Mouse (Mus musculus) heart, adult 18-20 months (tissue): ENCODE measurements at regions not wholly inside any gene's neighbourhood (a gene's known extent, or its start where the extent isn't known, plus 50 kb on each side); places are given as distances from the start of the nearest gene placed in this dataset.
A peak's percentile ranks its signal among the peaks of the same experiment; 100 is the strongest.
"Not testable (repeated sequence)": the region's sequence is repeated elsewhere in the genome, so short reads cannot be mapped to it uniquely, and the experiment has no call there.

Experiments used
- DNase-seq, 2 experiments: peaks; one replicate each; pipeline ENCODE4 v3.0.0; 2021 to 2022; ENCODE audit warnings: mixed read lengths in 1 of 2

DNA sequence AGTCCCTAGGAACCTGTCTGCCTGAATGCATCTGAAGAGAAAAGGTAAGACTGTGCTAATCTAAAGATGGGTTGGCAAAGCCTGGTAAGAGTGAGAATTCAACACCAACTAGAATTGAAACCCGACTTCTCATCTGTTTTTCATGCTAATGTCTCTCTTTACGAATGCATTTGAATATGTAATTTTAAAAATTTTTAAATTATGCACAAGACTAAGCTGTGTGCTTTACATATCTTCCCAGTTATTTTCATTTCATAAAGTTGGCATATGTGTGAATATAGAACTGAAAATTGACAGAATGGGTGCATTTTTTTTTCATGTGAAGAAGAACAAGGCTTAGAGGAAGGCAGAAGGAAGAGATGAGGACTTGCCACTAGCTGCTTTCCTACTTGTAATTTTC, 267.2 kb upstream of the Ube2e3 start:
- DNase-seq: no peak

DNA sequence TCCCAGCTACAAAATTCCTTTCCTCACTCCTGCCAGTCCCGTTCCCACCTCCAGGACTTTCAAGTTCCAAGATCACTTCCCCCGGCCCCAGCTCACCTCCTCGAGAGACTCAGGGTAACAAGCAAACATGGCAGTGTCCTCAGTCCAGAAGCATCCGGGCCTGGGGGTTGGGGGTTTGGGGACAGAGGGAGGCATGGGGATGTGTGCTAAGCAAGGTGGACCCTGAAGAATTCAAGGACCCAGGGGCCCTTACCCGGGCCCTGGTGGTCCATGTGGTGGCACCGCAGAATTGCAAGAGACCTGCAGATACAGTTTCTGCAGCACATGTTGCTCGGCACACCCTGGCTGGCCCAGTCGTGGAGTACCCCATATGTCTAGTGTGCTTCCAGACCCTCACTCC, 269.9 kb upstream of the Ube2e3 start:
- DNase-seq: no peak

DNA sequence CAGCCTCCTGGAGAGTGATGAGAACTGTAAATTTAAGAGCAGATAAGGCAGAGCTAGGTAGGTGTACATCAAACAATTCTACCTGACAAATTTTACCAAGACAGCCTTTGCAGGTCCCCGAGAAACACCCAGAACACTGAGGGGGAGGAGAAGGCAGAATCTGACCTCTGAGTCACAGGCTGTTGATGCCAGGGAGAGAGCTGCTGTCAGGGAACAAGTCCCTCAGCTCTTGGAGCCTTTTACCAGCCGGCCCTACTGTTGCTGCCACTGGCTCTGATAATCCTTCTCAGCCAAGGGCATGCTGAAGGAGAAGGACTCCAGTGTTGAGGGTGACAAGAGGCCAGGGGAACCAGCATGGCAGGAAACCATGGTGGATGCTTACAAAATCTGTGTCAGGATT, 271.7 kb upstream of the Ube2e3 start:
- peak in 1 of 2 experiments; percentile 2 for DNase-seq

DNA sequence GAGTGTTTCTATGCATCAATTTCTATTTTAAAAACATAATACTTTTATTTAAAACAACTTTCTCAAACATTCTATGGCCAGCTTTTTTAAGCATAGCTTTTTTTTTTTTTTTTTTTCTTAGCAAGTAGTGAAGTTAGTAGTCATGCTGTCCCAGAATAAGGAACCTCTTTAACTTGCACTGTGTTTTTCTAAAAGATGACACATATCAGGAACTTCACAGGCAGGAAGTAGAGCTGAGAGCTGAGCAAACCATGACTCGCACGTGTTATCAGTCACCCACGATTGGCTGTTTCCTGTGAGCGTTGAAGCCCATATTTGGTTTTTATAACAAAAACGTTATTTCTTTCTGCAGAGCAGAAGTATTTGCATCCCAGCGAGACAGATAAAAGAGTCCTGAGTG, 287.9 kb upstream of the Ube2e3 start:
- no peak for DNase-seq

DNA sequence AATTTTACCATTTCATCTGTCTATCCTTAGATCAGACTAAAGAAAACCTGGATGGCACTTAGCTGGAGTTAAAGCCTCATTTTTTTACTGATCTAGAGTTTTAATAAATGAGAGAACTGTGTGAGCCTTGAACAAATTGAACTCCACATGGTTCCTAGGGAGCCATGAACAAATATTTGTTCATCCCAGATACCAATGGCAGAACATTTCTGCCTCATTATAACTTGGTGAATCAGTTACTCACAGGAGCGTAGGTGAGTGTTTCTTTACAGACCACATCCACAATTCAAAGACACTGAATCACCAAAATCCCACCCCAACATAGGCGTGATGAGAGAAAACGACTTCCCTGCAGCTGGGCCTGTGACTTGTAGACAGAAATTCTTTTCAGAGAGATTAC, 295.4 kb upstream of the Ube2e3 start:
- no peak for DNase-seq

DNA sequence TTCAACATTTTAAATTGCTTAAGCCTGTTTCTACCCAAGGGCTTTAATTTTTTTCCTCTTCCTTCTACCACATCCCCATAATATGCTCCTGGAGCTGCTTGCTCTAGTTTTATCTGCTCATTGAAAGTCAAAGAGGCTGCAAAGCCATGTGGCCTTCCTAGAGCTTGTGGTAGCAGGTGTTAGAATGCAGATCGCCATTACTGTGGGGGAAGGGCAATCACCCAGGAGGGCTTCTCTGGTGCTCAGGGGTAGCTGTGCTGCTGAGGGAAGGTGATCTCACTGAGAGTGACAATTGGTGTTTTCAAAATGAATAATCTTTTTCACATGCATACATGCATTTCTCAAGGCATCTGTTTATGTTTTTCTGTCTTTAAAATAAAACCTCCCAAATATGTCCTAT, 309.8 kb upstream of the Ube2e3 start:
- DNase-seq: no peak

DNA sequence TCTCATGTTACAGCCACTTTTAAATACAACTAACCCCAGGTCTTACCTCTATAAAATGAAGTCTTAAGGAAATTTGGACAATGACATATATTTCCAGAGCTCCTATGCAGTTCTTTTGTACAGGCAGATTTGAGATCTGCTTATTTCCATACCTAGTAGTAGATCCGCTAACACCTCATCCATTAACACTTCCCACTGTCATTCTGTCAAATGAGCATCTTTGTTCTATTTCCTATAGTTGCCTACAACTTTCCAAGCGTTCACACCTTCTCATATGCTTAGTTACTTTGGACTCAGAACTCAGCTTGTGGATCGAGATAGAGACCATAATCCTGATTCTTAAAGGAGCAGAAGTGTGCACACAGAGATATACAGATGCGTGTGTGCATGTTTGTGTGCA, 316.8 kb upstream of the Ube2e3 start:
- no peak for DNase-seq

DNA sequence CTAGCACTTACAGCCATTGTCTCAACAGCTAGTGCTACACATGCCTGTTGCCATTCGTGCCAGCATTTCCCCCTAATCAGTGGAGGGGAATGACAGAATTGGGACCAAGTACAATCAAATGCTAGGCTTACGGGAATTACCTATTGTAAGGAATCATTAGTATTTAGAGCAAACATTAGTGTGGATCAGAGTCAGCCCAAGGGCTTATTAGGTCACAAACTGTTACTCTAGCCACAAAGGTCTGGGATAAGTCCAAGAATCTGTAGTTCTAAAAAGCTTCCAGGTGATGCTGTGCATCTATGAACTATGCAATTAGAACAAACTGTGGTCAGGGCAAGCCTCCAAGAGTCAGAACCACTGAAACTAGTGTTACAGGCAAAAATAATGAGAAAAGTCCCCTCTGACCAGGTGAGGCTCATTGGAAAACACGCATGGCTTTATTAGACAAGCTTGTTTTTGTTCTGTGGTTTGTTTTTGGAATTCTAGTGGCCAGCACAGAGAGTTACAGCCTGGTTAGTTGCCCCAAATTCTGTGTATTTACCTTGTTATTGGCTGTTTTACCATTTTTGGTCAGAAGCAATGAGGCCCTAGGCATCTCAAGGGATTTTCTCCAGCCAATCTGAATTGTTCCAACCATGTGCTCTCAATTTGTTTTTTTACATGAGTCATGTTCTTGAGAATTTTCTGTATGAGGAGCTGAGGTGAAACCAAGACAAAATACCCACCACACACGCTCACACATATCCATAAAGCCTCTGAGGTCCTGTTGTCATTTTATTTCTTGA, 319.0 kb upstream of the Ube2e3 start:
- DNase-seq: no peak

DNA sequence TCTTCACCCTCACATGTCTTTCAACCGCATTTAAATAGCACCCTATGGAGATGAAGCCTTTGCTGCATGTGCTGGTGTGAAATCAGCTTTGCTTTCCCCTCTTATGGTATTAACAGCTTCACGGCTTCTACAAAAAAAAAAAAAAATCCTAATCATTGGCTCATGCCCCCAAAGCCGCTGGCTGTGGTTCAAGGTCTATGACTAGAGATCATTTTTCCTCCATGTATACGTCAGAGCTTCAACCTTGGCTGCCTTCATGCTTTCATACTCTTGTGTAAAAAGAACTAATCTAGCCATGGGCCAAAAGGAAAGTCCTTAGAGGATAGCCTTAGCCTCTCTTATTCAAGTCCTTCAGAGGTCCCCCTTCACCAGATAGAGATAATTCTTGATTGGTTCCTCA, 320.6 kb upstream of the Ube2e3 start:
- no peak for DNase-seq

DNA sequence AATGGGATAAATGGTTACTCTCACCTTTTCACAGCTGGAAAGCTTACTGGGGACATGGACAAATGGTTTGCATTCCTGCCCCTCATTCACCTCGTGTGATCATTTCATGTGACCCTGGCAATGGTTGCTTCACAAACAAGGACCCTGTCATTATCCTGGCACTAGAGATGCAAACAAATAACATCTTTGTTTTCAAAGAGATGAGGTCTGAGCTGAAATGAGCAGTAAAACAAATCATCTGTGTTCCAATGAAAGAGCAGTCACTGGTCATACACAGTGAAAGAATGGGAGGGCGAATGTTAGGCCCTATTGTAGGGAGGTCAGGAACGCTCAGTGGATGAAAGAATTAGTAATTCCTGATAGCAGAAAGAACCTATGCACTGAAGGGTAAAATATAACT, 327.5 kb upstream of the Ube2e3 start:
- no peak for DNase-seq

DNA sequence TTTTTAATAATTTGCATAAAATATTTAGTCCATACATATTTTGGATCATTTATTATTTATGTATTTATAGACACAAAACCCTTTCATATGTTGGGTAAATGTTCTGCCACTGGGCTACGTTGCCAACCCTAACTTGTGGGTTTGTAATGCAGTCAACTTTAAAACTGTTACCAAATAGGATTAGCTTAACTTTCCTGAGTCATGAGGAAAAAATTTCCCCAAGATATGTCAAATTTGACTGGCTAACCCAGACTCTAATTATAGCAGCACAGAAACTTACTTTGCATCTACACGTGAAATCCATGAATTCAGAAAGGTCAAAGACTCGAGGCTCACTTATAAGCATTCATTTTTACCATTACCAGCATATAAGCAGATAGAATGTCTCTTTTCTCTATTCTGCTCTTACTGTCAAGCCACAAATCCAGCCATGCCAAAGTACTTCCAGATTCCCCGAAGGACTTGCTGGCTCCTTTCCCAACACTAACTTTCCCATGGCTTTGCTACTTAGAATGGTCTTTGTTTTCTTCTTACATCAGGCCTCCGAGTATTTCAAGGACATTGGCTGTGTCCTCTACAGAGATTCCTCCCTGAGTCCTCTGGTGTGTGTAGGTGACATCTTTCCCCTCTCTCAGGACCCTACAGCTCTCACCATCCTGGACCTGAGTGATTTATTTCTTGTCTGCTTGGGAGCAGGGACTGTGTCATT, 328.2 kb upstream of the Ube2e3 start:
- DNase-seq: peak; percentile 21 to 49

DNA sequence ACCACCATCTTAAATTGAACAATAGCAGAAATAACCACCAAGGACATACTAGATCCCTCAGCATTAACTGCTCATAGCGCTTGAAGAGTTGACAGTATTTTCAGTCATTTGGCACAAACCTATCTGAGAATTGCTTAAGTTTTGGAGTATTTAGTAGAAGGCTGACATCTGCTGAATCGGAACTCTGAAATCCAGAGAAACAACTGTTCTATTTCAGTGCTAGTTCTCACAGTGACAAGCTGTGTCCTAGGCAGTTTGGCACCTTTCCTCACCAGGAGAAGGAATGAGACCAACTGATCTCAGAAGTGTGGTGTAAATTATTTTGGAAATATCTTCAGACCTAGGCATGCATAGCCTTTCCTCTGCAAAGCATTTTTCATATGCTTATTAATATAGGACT, 330.4 kb upstream of the Ube2e3 start:
- no peak for DNase-seq

DNA sequence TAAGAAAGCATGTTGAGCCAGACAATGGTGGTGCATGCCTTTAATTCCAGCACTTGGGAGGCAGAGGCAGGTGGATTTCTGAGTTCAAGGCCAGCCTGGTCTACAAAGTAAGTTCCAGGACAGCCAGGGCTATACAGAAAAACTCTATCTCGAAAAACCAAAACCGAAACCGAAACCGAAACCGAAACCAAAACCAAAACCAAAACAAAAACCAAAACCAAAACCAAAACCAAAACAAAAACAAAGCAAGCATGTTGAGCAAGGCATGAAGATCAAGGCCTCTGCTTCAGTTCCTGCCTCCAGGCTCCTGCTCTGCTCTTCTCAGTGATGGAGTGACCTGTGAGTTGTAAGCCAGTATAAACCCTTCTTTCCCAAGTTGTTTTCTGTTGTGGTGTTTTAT, 334.0 kb upstream of the Ube2e3 start:
- not testable (repeated sequence) for DNase-seq

DNA sequence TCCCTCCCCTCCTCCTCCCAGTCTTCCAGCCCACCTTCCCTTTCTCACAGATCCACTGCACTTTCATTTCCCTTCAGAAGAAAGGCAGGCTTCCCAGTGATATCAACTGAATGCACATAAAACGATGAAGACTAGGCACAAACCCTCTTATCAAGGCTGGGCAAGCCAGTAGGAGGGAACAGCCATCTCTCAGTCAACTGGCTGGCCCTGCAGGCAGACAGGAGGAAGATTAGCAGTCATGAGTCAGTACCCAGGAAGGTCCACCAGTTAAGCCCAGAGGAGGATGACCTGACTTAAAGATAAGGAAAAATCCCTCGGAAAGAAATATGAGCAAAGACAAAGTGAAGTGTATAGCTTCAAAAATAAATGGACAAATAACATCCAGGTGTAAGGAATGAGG, 337.4 kb upstream of the Ube2e3 start:
- no peak for DNase-seq

DNA sequence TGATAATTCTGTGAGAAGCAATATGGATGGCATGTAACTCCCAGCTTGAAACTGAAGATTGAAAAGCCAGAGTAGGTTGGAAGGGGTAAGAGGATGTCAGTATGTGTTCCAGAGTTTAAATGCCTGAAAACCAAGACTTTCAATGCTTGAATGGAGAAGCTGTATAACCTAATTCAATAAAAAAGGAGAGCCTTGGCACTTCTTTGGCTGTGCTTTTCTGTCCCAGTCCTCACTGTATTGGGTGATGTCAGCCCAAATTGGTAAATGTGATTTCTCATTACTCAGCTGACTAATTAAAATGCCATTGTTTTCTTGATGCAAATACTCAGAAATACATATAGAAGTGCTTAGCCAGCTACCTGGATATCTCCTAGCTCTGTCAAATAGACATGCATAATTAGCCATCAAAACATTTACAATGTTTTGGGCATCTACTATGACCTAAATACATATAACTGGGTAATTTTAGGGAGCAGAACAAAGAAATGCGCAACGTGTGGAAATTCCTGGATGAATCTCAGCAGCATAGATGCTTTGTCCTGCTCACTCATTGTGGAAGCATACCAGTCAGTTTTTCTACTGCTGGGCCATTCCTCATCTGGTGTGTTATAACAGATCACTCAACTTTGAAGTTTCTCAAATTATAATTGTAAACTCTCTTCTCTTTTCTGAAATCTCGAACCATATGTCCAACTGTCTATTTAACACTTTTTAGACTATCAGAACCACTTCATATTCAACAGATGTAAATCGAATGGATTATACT, 347.5 kb upstream of the Ube2e3 start:
- DNase-seq: no peak

DNA sequence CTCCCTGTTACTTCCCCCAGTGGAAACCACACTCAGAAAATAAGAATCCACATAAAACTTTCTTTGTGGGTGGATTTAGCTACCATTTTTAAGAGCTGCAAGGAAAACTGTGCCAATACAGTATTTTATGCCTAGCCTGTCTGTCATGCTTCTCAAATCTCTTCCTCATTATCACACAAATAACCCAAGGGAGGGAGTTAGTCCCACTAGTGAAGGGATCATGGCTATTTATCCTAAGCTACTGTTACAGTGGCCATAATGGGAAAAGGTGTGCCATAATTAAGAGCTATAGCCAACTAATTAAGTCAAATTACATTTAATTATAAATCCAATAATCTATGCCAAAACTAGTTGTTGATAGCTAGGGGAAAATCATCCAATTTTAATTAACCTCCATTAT, 374.8 kb upstream of the Ube2e3 start:
- no peak for DNase-seq

DNA sequence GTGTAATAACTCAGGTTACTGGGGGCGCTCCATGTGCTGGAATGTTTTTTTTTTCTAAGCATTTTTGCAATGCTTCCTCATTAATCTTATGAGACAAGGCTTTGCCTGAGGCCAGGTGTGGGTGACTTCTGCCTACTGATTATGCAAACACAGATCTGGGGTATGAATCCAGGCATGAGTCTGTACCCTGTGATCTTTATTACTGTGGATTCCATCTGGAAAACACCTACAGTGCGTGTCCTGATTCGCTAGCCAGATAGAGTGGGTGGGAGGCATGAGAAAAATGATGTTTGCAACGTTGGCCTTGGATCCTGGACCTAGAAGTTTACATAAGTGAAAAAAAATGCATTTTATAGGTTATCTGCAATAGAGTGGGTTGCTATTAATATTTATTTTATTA, 387.9 kb upstream of the Ube2e3 start:
- DNase-seq: no peak

DNA sequence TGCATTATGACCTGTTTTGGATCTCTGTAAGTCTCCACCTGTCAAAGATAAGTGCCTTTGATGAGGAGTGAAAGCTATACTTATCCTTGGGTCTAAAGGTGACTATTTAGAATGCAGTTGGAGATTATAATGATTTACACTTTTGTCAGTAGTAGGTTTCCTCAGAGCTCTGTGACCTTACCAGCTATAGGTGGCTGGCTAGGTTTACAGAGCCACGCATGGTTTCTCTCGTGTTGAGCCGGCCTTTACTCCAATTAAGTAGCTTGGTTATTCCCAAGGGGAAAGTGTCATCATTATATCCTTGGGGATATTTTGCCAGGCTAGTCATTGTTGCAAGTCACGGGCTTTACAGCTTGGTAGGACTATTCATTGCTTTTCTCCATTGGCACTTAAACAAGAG, 408.5 kb upstream of the Ube2e3 start:
- no peak for DNase-seq

DNA sequence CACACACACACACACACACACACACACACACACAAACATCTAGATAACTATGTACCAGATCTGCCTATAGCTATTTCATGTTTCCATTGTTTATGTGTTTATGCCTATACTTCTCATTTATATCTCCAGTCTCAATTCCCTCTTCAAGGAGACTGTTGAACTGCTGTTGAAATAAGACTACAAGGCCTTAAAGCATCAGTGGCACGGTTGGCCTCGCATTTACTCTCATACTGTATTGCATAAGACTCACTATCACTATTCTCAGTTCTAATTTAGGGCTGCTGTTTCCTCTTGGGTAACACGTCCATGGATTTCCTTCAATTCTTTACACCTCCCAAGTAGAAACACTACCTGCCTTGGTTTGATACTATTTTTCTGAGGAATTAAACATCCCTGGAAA, 414.5 kb upstream of the Ube2e3 start:
- DNase-seq: no peak

DNA sequence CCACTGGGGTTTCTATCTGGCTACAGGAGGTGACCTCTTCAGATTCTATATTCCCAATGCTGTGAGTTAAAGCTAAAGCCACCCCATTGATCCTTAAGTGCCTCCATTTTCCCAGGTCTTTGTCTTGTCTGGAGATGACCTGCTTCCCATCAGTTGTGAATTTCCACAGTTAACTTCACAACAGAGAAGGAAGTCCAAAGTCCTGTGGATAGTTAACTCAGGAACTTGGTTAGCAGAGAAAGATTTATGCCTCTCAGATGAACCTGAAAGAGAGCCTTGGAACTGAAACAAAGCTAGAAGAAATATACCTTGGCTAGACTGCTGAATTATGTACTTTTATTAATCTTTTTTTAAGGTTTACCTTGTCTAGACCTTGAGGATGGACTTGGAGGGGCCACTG, 431.1 kb upstream of the Ube2e3 start:
- no peak for DNase-seq

DNA sequence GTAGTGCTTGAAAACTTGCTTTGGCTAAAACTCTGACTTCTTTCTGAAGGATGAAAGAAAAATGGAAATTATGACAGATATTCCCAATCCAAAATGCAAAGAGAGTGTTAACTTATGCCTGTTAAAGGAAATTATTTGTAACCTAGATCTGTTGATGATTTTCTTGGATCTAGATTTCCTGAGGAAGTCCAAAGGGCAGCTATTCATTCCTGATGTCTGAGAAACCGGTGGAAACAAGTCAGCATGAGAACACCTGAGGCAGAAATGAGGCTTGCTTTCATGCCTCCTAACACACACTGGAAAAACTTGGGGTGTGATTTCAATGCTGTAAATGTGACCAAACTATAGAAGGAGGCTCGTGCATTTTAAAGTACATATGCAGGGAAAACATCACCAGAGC, 432.9 kb upstream of the Ube2e3 start:
- no peak for DNase-seq

DNA sequence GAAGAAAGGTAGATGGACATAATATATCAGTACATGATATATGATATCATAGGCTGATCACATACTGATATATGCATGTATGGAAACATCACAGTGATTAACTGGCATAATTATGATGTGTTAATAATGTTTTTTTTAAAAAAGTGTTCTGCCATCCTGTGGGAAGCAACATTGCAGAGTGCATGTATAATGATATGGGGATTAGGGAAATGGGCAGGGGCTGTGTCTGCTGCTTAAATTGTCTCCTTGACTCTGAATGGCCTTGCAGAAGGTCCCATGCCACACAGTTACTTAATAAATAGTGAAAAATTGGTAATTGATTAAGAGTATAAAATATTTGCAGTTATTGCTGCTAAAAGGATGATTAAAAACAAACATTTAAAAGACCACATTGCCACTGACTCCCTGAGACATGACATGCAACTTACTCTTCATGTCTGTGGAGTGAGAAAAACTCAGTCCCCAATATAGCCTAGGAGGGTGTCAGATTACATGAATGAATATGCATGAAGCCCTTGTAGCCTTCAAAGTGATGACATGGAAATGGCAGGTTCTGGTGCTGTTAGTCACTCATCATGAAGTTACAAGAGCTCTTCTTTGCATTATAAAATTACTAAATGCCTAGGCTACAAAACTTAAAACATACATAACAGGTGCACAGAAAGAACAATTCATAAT, 440.1 kb upstream of the Ube2e3 start:
- DNase-seq: no peak
